Mouse (Mus musculus) right cerebral cortex, postnatal 10 days (tissue): Measurements from ENCODE around the gene Rrm1.
"Not testable (repeated sequence)": the region's sequence is repeated elsewhere in the genome, so short reads cannot be mapped to it uniquely, and the experiment has no call there.

Experiments
- DNase-seq, 2 experiments: peaks; one replicate each; pipeline ENCODE4 v3.0.0; 2021; ENCODE audit warnings: low spot score in 2 of 2

The Rrm1 gene

DNA sequence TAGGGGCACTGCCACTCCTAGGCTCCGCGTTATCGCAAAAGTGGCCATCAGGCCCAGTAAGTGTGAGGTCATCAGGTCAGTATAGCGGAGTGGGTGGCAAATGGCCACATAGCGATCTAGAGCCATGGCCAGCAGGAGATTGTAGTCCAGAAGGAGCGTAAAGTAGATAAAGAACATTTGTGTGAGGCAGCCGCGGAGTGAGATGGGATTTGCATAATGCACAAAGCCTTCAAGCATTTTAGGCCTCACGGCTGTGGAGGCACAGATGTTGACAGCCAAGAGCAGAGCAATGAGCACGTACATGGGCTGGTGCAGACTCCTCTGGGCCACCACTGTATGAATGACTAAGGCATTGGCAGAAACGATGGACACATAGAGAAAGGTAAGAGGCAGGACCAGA, 35.9 kb downstream of the Rrm1 start:
- no peak for DNase-seq

GRCm38 (mm10) chr7:102478425-102478824, 36.9 kb downstream of the Rrm1 start:
- DNase-seq, result no peak

GRCm38 (mm10) chr7:102478926-102479325, 37.4 kb downstream of the Rrm1 start:
- DNase-seq, result no peak

- DNase-seq, result no peak
Measured at GRCm38 (mm10) chr7:102479368-102480078, 38.0 kb downstream of the Rrm1 start.

DNA sequence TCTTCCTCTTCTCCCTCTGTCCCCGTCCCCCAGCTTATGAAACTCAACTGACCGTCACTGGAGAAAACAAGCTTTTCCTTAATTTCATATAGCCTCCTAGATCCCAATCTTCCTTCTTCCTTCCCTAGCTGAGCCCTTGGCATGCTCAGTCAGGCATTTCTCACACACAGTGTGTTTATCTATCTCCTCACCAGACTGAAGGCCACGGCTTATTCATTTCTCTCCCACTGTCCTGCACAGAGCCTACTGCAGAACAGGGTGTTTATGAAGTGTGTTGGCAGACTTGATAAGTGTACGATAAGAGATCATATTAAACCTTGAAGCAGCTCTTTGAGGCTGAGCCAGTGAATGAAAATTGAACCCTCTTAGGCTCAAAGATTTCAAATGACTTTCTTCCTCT, 39.3 kb downstream of the Rrm1 start:
- no peak for DNase-seq

GRCm38 (mm10) chr7:102481579-102481978, 40.1 kb downstream of the Rrm1 start, which contains the start of gene Olfr543:
Gene Olfr543, minus strand, starts transcription at chr7:102481679.
- no peak for DNase-seq

GRCm38 (mm10) chr7:102483665-102484064, 42.2 kb downstream of the Rrm1 start:
- DNase-seq, result no peak

GRCm38 (mm10) chr7:102484766-102485165, 43.3 kb downstream of the Rrm1 start:
- not testable (repeated sequence) for DNase-seq

GRCm38 (mm10) chr7:102486105-102486504, 44.6 kb downstream of the Rrm1 start:
- no peak for DNase-seq

GRCm38 (mm10) chr7:102488161-102488560, 46.7 kb downstream of the Rrm1 start, which contains the start of gene Olfr544:
Gene Olfr544, minus strand, starts transcription at chr7:102488313.
- no peak for DNase-seq

DNA sequence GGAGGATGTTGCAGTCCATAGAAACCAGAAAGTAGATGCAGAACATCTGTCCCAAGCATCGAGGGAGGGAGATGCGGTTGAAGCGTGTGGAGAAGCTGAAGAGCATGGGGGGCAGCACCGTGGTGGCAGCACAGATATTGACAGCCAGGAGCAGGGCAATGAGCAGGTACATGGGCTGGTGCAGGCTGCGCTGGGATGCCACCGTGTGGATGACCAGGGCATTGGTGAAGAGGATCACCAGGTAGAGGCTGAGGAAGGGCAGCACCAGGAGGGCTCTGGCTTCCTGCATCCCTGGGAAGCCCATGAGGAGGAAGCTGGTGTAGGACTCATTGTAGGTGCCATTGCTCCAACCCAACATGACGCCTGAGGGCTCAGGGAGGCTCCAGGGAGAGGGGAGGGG, 52.9 kb downstream of the Rrm1 start:
- DNase-seq, result not testable (repeated sequence)

- DNase-seq, result no peak
Measured at GRCm38 (mm10) chr7:102499473-102499872, 58.0 kb downstream of the Rrm1 start, which contains the start of gene Olfr545. Gene Olfr545, minus strand, starts transcription at chr7:102499573.

GRCm38 (mm10) chr7:102501986-102502385, 60.5 kb downstream of the Rrm1 start:
- no peak for DNase-seq

DNA sequence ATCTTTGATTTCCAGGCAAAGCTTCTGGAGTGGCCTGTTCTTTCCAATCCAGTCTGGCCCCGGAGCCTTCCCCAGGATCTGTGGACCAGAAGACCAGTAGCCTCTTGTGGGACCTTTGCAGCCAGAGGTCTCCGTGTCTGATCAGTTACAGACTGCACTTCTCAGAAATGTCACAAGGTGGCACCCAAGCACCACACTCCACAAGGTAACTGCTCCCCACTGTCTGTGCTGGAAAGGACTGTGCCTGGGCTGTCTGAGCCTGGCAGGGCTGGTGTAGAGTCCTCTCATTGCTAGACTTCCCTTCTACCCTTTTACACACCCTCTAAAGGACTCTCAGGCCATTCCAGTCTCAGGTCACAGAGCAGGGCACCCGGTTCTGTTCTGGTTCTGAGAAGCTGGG, 65.4 kb downstream of the Rrm1 start:
- peak; percentile 82 to 86 for DNase-seq

GRCm38 (mm10) chr7:102508066-102508465, 66.6 kb downstream of the Rrm1 start:
- DNase-seq, result no peak

- DNase-seq, result no peak
Measured at GRCm38 (mm10) chr7:102508666-102509065, 67.2 kb downstream of the Rrm1 start.

DNA sequence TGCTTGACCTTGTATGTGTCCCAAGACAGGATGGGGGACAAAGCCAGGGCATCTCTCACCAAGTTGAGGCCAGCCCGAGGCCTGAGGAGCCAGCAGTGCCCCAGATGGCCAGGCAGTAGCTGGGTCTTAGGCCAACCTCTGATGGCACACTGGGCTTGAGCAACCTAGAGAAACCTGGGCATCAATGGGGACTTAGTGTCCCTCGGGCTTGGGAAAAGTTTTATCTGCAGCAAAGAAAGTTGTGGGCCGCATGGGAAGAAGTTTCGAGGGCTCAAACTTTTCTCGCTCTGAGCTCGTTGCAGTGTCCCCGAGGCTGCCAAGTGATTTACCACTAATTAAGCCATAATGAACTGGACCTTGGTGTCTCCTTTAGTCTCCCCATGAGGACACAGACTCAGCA, 68.2 kb downstream of the Rrm1 start:
- no peak for DNase-seq

DNA sequence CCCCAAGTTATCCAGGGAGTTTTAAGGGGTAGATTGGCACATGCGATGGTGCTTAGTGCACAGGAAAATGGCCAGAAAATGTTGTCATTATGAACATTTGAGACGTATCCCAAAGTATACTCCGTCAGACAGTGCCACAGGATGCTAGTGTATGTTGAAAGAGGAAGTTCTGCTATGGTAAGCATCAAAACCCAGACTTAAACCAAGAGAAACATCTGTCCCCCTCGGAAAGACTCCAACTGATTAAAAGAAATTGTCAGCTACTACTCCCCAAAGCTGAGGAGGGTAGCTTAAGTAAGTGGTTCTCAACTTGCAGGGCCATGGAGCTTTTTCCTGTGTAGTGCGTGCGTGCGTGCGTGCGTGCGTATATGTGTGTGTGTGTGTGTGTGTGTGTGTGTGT, 70.4 kb downstream of the Rrm1 start:
- no peak for DNase-seq

- peak; percentile 86 to 92 for DNase-seq
Measured at GRCm38 (mm10) chr7:102512814-102513435, 71.4 kb downstream of the Rrm1 start.

DNA sequence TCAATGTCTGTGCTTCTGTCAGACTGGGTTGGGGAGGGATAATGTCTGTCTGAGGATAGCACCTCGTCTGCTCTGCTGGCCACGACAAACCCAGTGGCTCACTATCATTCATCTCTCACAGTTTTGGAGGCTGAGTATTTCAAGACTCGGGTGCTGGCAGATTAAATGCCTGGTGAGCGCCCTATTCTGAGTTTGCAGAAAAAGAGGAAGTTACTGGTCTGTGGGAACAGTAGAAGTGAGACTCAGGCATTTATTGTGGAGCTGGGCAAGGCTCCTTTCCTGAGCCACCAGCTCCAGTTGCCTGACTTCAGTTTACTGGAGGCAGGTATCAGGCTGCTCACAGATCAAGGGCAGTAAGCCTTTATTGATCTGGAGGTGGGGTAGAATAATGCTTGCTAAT, 72.6 kb downstream of the Rrm1 start:
- DNase-seq, result no peak

- DNase-seq, result peak; percentile 34 to 37
Measured at GRCm38 (mm10) chr7:102516261-102517050, 75.0 kb downstream of the Rrm1 start.

GRCm38 (mm10) chr7:102517051-102517335, 75.5 kb downstream of the Rrm1 start:
- peak; percentile 60 to 66 for DNase-seq
